Mouse (Mus musculus) stomach, postnatal 0 days (tissue): ENCODE measurements around the gene Irs2.

ENCODE experiments used
- CTCF ChIP-seq: IDR thresholded peaks from 2 replicates; pipeline ENCODE4 v1.5.1; 2016; ENCODE audit warnings: antibody characterized with exemption, low read depth, mild to moderate bottlenecking, moderate library complexity
- EP300 ChIP-seq: optimal IDR thresholded peaks from 2 replicates; pipeline ENCODE3; 2016; ENCODE audit warnings: antibody characterized with exemption

- TF ChIP-seq EP300 (no peak), CTCF (no peak)
These were observed 48.4 kb upstream of the Irs2 start for GRCm38 (mm10) chr8:11056665-11057064.
